Mouse (Mus musculus): ENCODE measurements around the gene Gm21865.
"Not testable (repeated sequence)": the region's sequence is repeated elsewhere in the genome, so short reads cannot be mapped to it uniquely, and the experiment has no call there.

The Gm21865 gene

GRCm38 (mm10) chrY:40316803-40317202 lies at the start of gene Gm21865:
Gene Gm21865 (minus strand): TSS chrY:40316903.
- not testable (repeated sequence) for DNase-seq (ENCODE audit: low read depth)

Data from induced T-regulatory cell, adult 2 months (primary cell).